In genomic region chr14:87637131-87637530, GRCm38 (mm10) we compare ENCODE assay signal across 26 mouse cellular contexts.
A peak's percentile ranks its signal among the peaks of the same experiment; 100 is the strongest.
DNase-seq lines count a peak whose midpoint lies in the region; ATAC-seq and TF ChIP-seq lines count a peak whose summit lies in the region.
"Had no signal": no experiment of that assay in that cellular context is flagged by ENCODE, and none has a peak within 500 bp of the region (broad histone marks: within the 10 kb centered on the region; RNA-seq: fewer than 3 reads in every experiment).

No protein-coding gene starts in this region.

- H3K27me3 ChIP-seq in lung, embryonic 14.5 days (ENCODE audit: insufficient read depth, low read length) = no peaks in the 10 kb centered on the region
- no peaks in the 10 kb centered on the region for H3K27me3 ChIP-seq in hindbrain, embryonic 13.5 days
- H3K27me3 ChIP-seq: embryonic facial prominence, embryonic 13.5 days; forebrain, embryonic 12.5 days; forebrain, embryonic 15.5 days; heart, embryonic 13.5 days; hindbrain, embryonic 15.5 days; Patski had no signal

- no peak for TF ChIP-seq CTCF in lung, embryonic 14.5 days (IDR thresholded peaks at IDR 0.05; ENCODE audit: low read depth)
- no peak for TF ChIP-seq CTCF in lung, adult 2 months (IDR thresholded peaks at IDR 0.05; ENCODE audit: insufficient read depth, low read length)

- H3K4me2 ChIP-seq in lung, embryonic 14.5 days = no peak overlapping the region
- H3K4me2 ChIP-seq in hindbrain, embryonic 13.5 days = no peak overlapping the region
- H3K4me2 ChIP-seq: embryonic facial prominence, embryonic 13.5 days; forebrain, embryonic 12.5 days; forebrain, embryonic 15.5 days; heart, embryonic 13.5 days; hindbrain, embryonic 15.5 days had no signal

- WGBS in lung, embryonic 14.5 days = 67% methylated on average over 2 of the region's 2 CpGs
- WGBS in lung, adult 2 months = 73% methylated on average over 2 of the region's 2 CpGs
- 86% methylated on average over 2 of the region's 2 CpGs for WGBS in hindbrain, embryonic 13.5 days

- no peak overlapping the region for H3K9ac ChIP-seq in lung, embryonic 14.5 days
- H3K9ac ChIP-seq in hindbrain, embryonic 13.5 days = no peak overlapping the region
- H3K9ac ChIP-seq: embryonic facial prominence, embryonic 13.5 days; forebrain, embryonic 12.5 days; forebrain, embryonic 15.5 days; heart, embryonic 13.5 days; hindbrain, embryonic 15.5 days had no signal

- peak; percentile 14 for DNase-seq in lung, embryonic 14.5 days
- no peak for DNase-seq in lung, adult 2 months
- peak; percentile 3 for DNase-seq in lung, postnatal 14 days
- peak; percentile 5 to 25 for DNase-seq in lung, postnatal 4 days
- no peak for DNase-seq in layer of hippocampus, postnatal 36 days
- DNase-seq: adrenal gland, adult 2 months; adrenal gland, postnatal 14 days; cerebellum, adult 11-12 months; cerebellum, adult 8-10 months; cerebellum, postnatal 10 days; cerebellum, postnatal 36 days; embryo, embryonic 11 days; gastrocnemius, postnatal 25 days; heart, adult 2 months; heart, postnatal 14 days; heart, postnatal 4 days had no signal

- no peak for TF ChIP-seq POLR2A in lung, adult 2 months (IDR thresholded peaks at IDR 0.05; ENCODE audit: borderline replicate concordance, extremely low read depth, low read depth, low read length)

- peak; percentile 47; the same call in 1 of the 2 replicates for ATAC-seq in lung, embryonic 14.5 days (ENCODE audit: insufficient read depth)
- ATAC-seq in hindbrain, embryonic 13.5 days (ENCODE audit: low FRiP score) = no peak
- ATAC-seq: forebrain, embryonic 15.5 days; Patski had no signal

- no peaks in the 10 kb centered on the region for H3K36me3 ChIP-seq in lung, embryonic 14.5 days (ENCODE audit: insufficient read depth)
- no peaks in the 10 kb centered on the region for H3K36me3 ChIP-seq in hindbrain, embryonic 13.5 days
- H3K36me3 ChIP-seq: embryonic facial prominence, embryonic 10.5 days; embryonic facial prominence, embryonic 13.5 days; forebrain, embryonic 12.5 days; forebrain, embryonic 15.5 days; heart, embryonic 10.5 days; heart, embryonic 13.5 days; hindbrain, embryonic 15.5 days had no signal

- no peak overlapping the region for H3K4me3 ChIP-seq in lung, embryonic 14.5 days (ENCODE audit: low read depth, low read length)
- no peak overlapping the region for H3K4me3 ChIP-seq in lung, adult 2 months (replicated peaks; ENCODE audit: extremely low read depth, low read depth, low read length)
- no peak overlapping the region for H3K4me3 ChIP-seq in hindbrain, embryonic 13.5 days
- H3K4me3 ChIP-seq: embryonic facial prominence, embryonic 10.5 days; embryonic facial prominence, embryonic 13.5 days; erythroblast, embryonic 14.5 days; forebrain, embryonic 12.5 days; forebrain, embryonic 15.5 days; heart, adult 2 months; heart, embryonic 10.5 days; heart, embryonic 13.5 days; hindbrain, embryonic 15.5 days had no signal

- H3K4me1 ChIP-seq in lung, embryonic 14.5 days (ENCODE audit: insufficient read depth) = no peaks in the 10 kb centered on the region
- no peaks in the 10 kb centered on the region for H3K4me1 ChIP-seq in lung, adult 2 months (ENCODE audit: control insufficient read depth, insufficient read depth, low read length)
- H3K4me1 ChIP-seq in hindbrain, embryonic 13.5 days (replicated peaks) = no peaks in the 10 kb centered on the region
- H3K4me1 ChIP-seq: embryonic facial prominence, embryonic 10.5 days; embryonic facial prominence, embryonic 13.5 days; forebrain, embryonic 12.5 days; forebrain, embryonic 15.5 days; heart, embryonic 10.5 days; heart, embryonic 13.5 days; hindbrain, embryonic 15.5 days had no signal

- H3K9me3 ChIP-seq in lung, embryonic 14.5 days (ENCODE audit: low read depth, low read length) = no peaks in the 10 kb centered on the region
- H3K9me3 ChIP-seq in hindbrain, embryonic 13.5 days = no peaks in the 10 kb centered on the region
- H3K9me3 ChIP-seq: embryonic facial prominence, embryonic 10.5 days; embryonic facial prominence, embryonic 13.5 days; forebrain, embryonic 12.5 days; forebrain, embryonic 15.5 days; heart, embryonic 10.5 days; heart, embryonic 13.5 days; hindbrain, embryonic 15.5 days had no signal

- no peak overlapping the region for H3K27ac ChIP-seq in lung, embryonic 14.5 days (ENCODE audit: low read depth)
- no peak overlapping the region for H3K27ac ChIP-seq in hindbrain, embryonic 13.5 days
- H3K27ac ChIP-seq: embryonic facial prominence, embryonic 10.5 days; embryonic facial prominence, embryonic 13.5 days; forebrain, embryonic 12.5 days; forebrain, embryonic 15.5 days; heart, adult 2 months; heart, embryonic 10.5 days; heart, embryonic 13.5 days; hindbrain, embryonic 15.5 days had no signal

Comparison
In these comparisons a context has a peak if more than half of its experiments do, and no peak if none do; other contexts are left out.
1. DNase-seq: peak in lung, embryonic 14.5 days (single experiment), lung, postnatal 14 days (single experiment) and lung, postnatal 4 days (2 of 2); none in lung, adult 2 months (single experiment) and layer of hippocampus, postnatal 36 days (0 of 2).